12 mouse cellular contexts compared by ENCODE assay signal in genomic region chr6:32837165-32837938, GRCm38 (mm10).
DNase-seq lines count a peak whose midpoint lies in the region; ATAC-seq and TF ChIP-seq lines count a peak whose summit lies in the region.
"Had no signal": no experiment of that assay in that cellular context is flagged by ENCODE, and none has a peak within 500 bp of the region (broad histone marks: within the 10 kb centered on the region; RNA-seq: fewer than 3 reads in every experiment).

No protein-coding gene starts in this region.

- H3K4me3 ChIP-seq in ES-E14 (ENCODE audit: insufficient read depth in 1 of 2, low read depth in 1 of 2, low read length in 2 of 2, poor library complexity in 1 of 2, severe bottlenecking in 1 of 2) = no peak overlapping the region
- no peak overlapping the region for H3K4me3 ChIP-seq in hindbrain, embryonic 14.5 days (replicated peaks; ENCODE audit: low read length)
- no peak overlapping the region for H3K4me3 ChIP-seq in midbrain, embryonic 13.5 days (replicated peaks)
- H3K4me3 ChIP-seq in thymus, adult 2 months (ENCODE audit: control insufficient read depth, insufficient read depth, low read length) = no peak overlapping the region
- H3K4me3 ChIP-seq: heart, embryonic 13.5 days had no signal

- in situ Hi-C loops in ES-E14 (cut with MboI; ENCODE audit: low sequenced_read_pairs in 2 of 2, unreplicated experiment in 2 of 2) = no loop called here

- no peak for TF ChIP-seq POLR2A in thymus, adult 2 months (IDR thresholded peaks at IDR 0.05; ENCODE audit: control insufficient read depth, extremely low read depth, insufficient read depth, low read length, poor library complexity)

- H3K9me3 ChIP-seq in ES-E14 (ENCODE audit: control insufficient read depth, insufficient read depth, low read depth, low read length) = 0 out of 2 replicates have a peak, but pooled peaks cover 2% of the 10 kb centered on the region
- H3K9me3 ChIP-seq in hindbrain, embryonic 14.5 days (ENCODE audit: control insufficient read depth, low read length) = no peaks in the 10 kb centered on the region
- no peaks in the 10 kb centered on the region for H3K9me3 ChIP-seq in midbrain, embryonic 13.5 days
- H3K9me3 ChIP-seq: heart, embryonic 13.5 days had no signal

- WGBS in hindbrain, embryonic 14.5 days = 44% methylated on average over 7 of the region's 7 CpGs
- 71% methylated on average over 7 of the region's 7 CpGs for WGBS in midbrain, embryonic 13.5 days
- 96% methylated on average over 7 of the region's 7 CpGs for WGBS in thymus, adult 2 months

- peaks cover 0 to 6% of the 10 kb centered on the region in 2 experiments; a peak in 2 of 4 replicates for H3K4me1 ChIP-seq in ES-E14 (ENCODE audit: control insufficient read depth in 2 of 2, insufficient read depth in 2 of 2, low read length in 2 of 2, poor library complexity in 1 of 2)
- H3K4me1 ChIP-seq in hindbrain, embryonic 14.5 days (replicated peaks; ENCODE audit: control insufficient read depth, insufficient read depth, low read length) = peaks cover 14% of the 10 kb centered on the region
- H3K4me1 ChIP-seq in midbrain, embryonic 13.5 days (replicated peaks) = peaks cover 7% of the 10 kb centered on the region; the same call in 1 of the 2 replicates
- no peaks in the 10 kb centered on the region for H3K4me1 ChIP-seq in thymus, adult 2 months (replicated peaks; ENCODE audit: control insufficient read depth, insufficient read depth, low read length)

- H3K4me2 ChIP-seq in hindbrain, embryonic 14.5 days (replicated peaks) = no peak overlapping the region
- no peak overlapping the region for H3K4me2 ChIP-seq in midbrain, embryonic 13.5 days (replicated peaks)
- H3K4me2 ChIP-seq: heart, embryonic 13.5 days; lung, embryonic 14.5 days had no signal

- H3K9ac ChIP-seq in ES-E14 (ENCODE audit: insufficient read depth, low read depth, low read length, poor library complexity, severe bottlenecking) = no peak overlapping the region
- no peak overlapping the region for H3K9ac ChIP-seq in hindbrain, embryonic 14.5 days
- no peak overlapping the region for H3K9ac ChIP-seq in midbrain, embryonic 13.5 days (replicated peaks)
- H3K9ac ChIP-seq: heart, embryonic 13.5 days; lung, embryonic 14.5 days had no signal

- ATAC-seq in hindbrain, embryonic 14.5 days (ENCODE audit: low FRiP score) = peak; percentile 37; the same call in 1 of the 2 replicates
- ATAC-seq in midbrain, embryonic 13.5 days = no peak
- ATAC-seq: Patski had no signal

- no peaks in the 10 kb centered on the region for H3K27me3 ChIP-seq in hindbrain, embryonic 14.5 days (ENCODE audit: control insufficient read depth, insufficient read depth, low read length)
- no peaks in the 10 kb centered on the region for H3K27me3 ChIP-seq in midbrain, embryonic 13.5 days
- H3K27me3 ChIP-seq in thymus, adult 2 months (ENCODE audit: control insufficient read depth, insufficient read depth, low read length) = no peaks in the 10 kb centered on the region
- H3K27me3 ChIP-seq: heart, embryonic 13.5 days; Patski had no signal

- no peak for TF ChIP-seq CTCF in thymus, adult 2 months (IDR thresholded peaks at IDR 0.05; ENCODE audit: borderline replicate concordance, control insufficient read depth, extremely low read depth, insufficient read depth, low read length, poor library complexity)

- no peaks in the 10 kb centered on the region for H3K36me3 ChIP-seq in ES-E14 (ENCODE audit: control insufficient read depth, insufficient read depth, low read length, poor library complexity, severe bottlenecking)
- H3K36me3 ChIP-seq in hindbrain, embryonic 14.5 days (replicated peaks; ENCODE audit: control insufficient read depth, insufficient read depth) = no peaks in the 10 kb centered on the region
- H3K36me3 ChIP-seq in midbrain, embryonic 13.5 days = peaks cover 10% of the 10 kb centered on the region; the same call in 1 of the 2 replicates
- no peaks in the 10 kb centered on the region for H3K36me3 ChIP-seq in thymus, adult 2 months (ENCODE audit: control insufficient read depth, insufficient read depth, low read length)

- peak overlapping the region; percentile 40 for H3K27ac ChIP-seq in ES-E14 (ENCODE audit: insufficient read depth, low read depth, low read length, poor library complexity, severe bottlenecking)
- peak overlapping the region; percentile 75 for H3K27ac ChIP-seq in hindbrain, embryonic 14.5 days
- H3K27ac ChIP-seq in midbrain, embryonic 13.5 days = peak overlapping the region; percentile 42
- no peak overlapping the region for H3K27ac ChIP-seq in thymus, adult 2 months (ENCODE audit: control insufficient read depth, insufficient read depth, low read length)
- H3K27ac ChIP-seq: heart, embryonic 13.5 days had no signal

- DNase-seq in adrenal gland, postnatal 10 days = peak; percentile 26
- no peak for DNase-seq in adrenal gland, adult 18-20 months (ENCODE audit: low spot score in 2 of 2)
- DNase-seq in ES-E14 (ENCODE audit: low read depth, low spot score) = no peak
- no peak for DNase-seq in hindbrain, embryonic 14.5 days (ENCODE audit: low spot score)
- DNase-seq in kidney, postnatal 14 days = no peak
- no peak for DNase-seq in thymus, adult 2 months
- DNase-seq in B cell, adult 2 months = no peak
- DNase-seq: kidney, postnatal 25 days; lung, embryonic 14.5 days had no signal

TF ChIP-seq in ES-E14, 5 proteins besides CTCF, POLR2A, EP300 and RAD21:
- TF ChIP-seq ZC3H11A (IDR thresholded peaks at IDR 0.05; ENCODE audit: borderline replicate concordance, low read depth, low read length) (no peak), ZNF384 (IDR thresholded peaks at IDR 0.05; ENCODE audit: low read depth, low read length) (no peak), CHD2 (IDR thresholded peaks at IDR 0.05; ENCODE audit: low read depth, low read length) (no peak), HCFC1 (IDR thresholded peaks at IDR 0.05; ENCODE audit: borderline replicate concordance, insufficient read depth, low read length) (no peak), MAFK (IDR thresholded peaks at IDR 0.05; ENCODE audit: insufficient read depth, low read depth, low read length) (no peak)
